In the genomic region with DNA sequence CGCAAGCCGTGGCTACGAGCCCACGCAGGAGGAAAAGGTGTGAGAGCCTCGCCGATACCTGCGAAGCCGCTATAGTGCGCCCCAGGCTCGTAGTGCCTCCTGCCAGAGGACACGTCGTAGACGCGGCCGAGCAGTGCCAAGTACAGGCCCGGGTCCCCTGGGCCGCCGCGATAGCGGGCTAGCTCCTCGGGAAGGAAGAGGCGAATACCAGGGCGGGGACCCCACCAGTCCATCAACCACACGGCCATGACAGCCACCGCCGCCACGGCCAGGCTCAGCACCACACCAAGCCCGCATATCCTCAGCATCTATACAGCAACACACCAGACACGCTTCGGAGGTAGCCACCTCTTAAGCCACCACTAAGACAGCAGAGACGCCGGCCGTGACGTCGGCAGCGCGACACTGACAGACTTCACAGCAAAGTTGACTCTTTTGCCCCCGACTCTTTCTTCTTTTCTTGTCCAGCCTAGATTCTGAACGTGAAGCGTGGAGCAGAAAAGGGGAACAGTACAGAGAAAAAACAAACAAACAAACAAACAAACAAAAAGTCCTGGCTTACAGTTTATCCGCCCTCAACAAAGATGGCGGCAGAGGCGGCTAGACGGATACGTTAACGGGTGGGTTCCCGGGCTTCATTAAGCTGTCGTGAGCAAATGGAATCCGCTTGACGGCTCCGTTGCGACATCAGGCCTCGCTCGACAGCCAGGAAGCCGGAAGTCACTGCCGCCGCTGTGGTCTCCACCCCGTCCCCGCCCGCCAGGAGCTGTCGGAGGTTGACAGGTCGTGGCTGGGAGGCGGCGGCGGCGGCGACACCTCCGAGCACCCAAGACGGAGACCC, we compare ENCODE assay signal across 8 mouse cellular contexts. TPM values are rescaled to one million over a fixed set of nuclear protein-coding genes. Genes with fewer than 3 reads are reported as not detected.
A peak's percentile ranks its signal among the peaks of the same experiment; 100 is the strongest.
DNase-seq lines count a peak whose midpoint lies in the region; ATAC-seq and TF ChIP-seq lines count a peak whose summit lies in the region.

Gene Cyb5d2, minus strand, starts transcription at position 688 of the 841 bp plus-strand sequence.
Gene Zzef1, plus strand, starts transcription at position 772 of the 841 bp plus-strand sequence.

- H3K27ac ChIP-seq in bone marrow, adult 2 months (ENCODE audit: control insufficient read depth, insufficient read depth, low read depth, low read length, poor library complexity): peak within 1 kb of the TSS; percentile 91
- H3K27ac ChIP-seq in embryonic facial prominence, embryonic 15.5 days (replicated peaks): peak within 1 kb of the TSS; percentile 89
- H3K27ac ChIP-seq in limb, embryonic 14.5 days (replicated peaks; ENCODE audit: low read depth, low read length): peak within 1 kb of the TSS; percentile 76
- H3K27ac ChIP-seq in midbrain, postnatal 0 days (ENCODE audit: low read depth, low read length): peak within 1 kb of the TSS; percentile 94

- peak within 1 kb of the TSS; percentile 94 for H3K4me3 ChIP-seq in bone marrow, adult 2 months (replicated peaks; ENCODE audit: control insufficient read depth, low read depth, low read length)
- peak within 1 kb of the TSS; percentile 99 for H3K4me3 ChIP-seq in embryonic facial prominence, embryonic 15.5 days (replicated peaks)
- peak within 1 kb of the TSS; percentile 94 for H3K4me3 ChIP-seq in limb, embryonic 14.5 days (replicated peaks; ENCODE audit: low read length)
- H3K4me3 ChIP-seq in midbrain, postnatal 0 days (ENCODE audit: low read depth, low read length): peak within 1 kb of the TSS; percentile 99

- DNase-seq in 416B (ENCODE audit: low read depth): peak; percentile 98
- DNase-seq in heart, adult 8-10 months (ENCODE audit: low spot score): peak; percentile 96
- peak; percentile 98 for DNase-seq in kidney, adult 9 months
- peak; percentile 98 for DNase-seq in limb, embryonic 14.5 days (ENCODE audit: low spot score)
- peak; percentile 99 for DNase-seq in midbrain, postnatal 0 days (ENCODE audit: low spot score)
- DNase-seq in spleen, postnatal 14 days (ENCODE audit: low spot score in 2 of 2): peak; percentile 86 to 90

- no peaks in the 10 kb centered on the region for H3K9me3 ChIP-seq in embryonic facial prominence, embryonic 15.5 days (replicated peaks)
- no peaks in the 10 kb centered on the region for H3K9me3 ChIP-seq in limb, embryonic 14.5 days (ENCODE audit: control insufficient read depth, low read length)
- H3K9me3 ChIP-seq in midbrain, postnatal 0 days (ENCODE audit: low read length): no peaks in the 10 kb centered on the region

- H3K4me1 ChIP-seq in bone marrow, adult 2 months (ENCODE audit: control insufficient read depth, insufficient read depth, low read length): no peaks in the 10 kb centered on the region; the same call in 1 of the 2 replicates
- H3K4me1 ChIP-seq in embryonic facial prominence, embryonic 15.5 days: peaks cover 8% of the 10 kb centered on the region; the same call in 1 of the 2 replicates
- no peaks in the 10 kb centered on the region; the same call in 1 of the 2 replicates for H3K4me1 ChIP-seq in limb, embryonic 14.5 days (ENCODE audit: control insufficient read depth, insufficient read depth, low read length)
- no peaks in the 10 kb centered on the region for H3K4me1 ChIP-seq in midbrain, postnatal 0 days (ENCODE audit: insufficient read depth, low read length)

- H3K36me3 ChIP-seq in embryonic facial prominence, embryonic 15.5 days: no peaks in the 10 kb centered on the region
- H3K36me3 ChIP-seq in limb, embryonic 14.5 days (ENCODE audit: control insufficient read depth, insufficient read depth, low read length): 0 out of 2 replicates have a peak, but pooled peaks cover 4% of the 10 kb centered on the region
- peaks cover 3% of the 10 kb centered on the region; the same call in 1 of the 2 replicates for H3K36me3 ChIP-seq in midbrain, postnatal 0 days (ENCODE audit: insufficient read depth, low read length)

- ATAC-seq in embryonic facial prominence, embryonic 15.5 days (ENCODE audit: insufficient number of reproducible peaks, low FRiP score, low TSS enrichment, low read depth): peak; percentile 95
- peak; percentile 94 for ATAC-seq in limb, embryonic 14.5 days (ENCODE audit: low FRiP score, low read depth)
- ATAC-seq in midbrain, postnatal 0 days (ENCODE audit: low FRiP score): peak; percentile 94

- H3K27me3 ChIP-seq in embryonic facial prominence, embryonic 15.5 days: no peaks in the 10 kb centered on the region
- H3K27me3 ChIP-seq in limb, embryonic 14.5 days (ENCODE audit: control insufficient read depth, insufficient read depth, low read length): no peaks in the 10 kb centered on the region
- H3K27me3 ChIP-seq in midbrain, postnatal 0 days (ENCODE audit: insufficient read depth, low read length): no peaks in the 10 kb centered on the region

- H3K4me2 ChIP-seq in embryonic facial prominence, embryonic 15.5 days (replicated peaks): peak within 1 kb of the TSS; percentile 82
- peak within 1 kb of the TSS; percentile 91 for H3K4me2 ChIP-seq in limb, embryonic 14.5 days (replicated peaks; ENCODE audit: low read depth, low read length, severe bottlenecking)
- H3K4me2 ChIP-seq in midbrain, postnatal 0 days (ENCODE audit: low read depth, low read length, poor library complexity, severe bottlenecking): peak within 1 kb of the TSS; percentile 79

- TF ChIP-seq CTCF in bone marrow, adult 2 months (IDR thresholded peaks at IDR 0.05; ENCODE audit: control insufficient read depth, insufficient read depth, low read length): no peak
- TF ChIP-seq CTCF in midbrain, postnatal 0 days (IDR thresholded peaks at IDR 0.05): no peak

- H3K9ac ChIP-seq in embryonic facial prominence, embryonic 15.5 days: peak within 1 kb of the TSS; percentile 91
- H3K9ac ChIP-seq in limb, embryonic 14.5 days (ENCODE audit: low read depth, low read length, severe bottlenecking): peak within 1 kb of the TSS; percentile 86
- peak within 1 kb of the TSS; percentile 95 for H3K9ac ChIP-seq in midbrain, postnatal 0 days (replicated peaks; ENCODE audit: low read length, poor library complexity, severe bottlenecking)

- peak; percentile 79; the same call in 1 of the 2 replicates for TF ChIP-seq POLR2A in bone marrow, adult 2 months (IDR thresholded peaks at IDR 0.05; ENCODE audit: borderline replicate concordance, control insufficient read depth, low read depth, low read length)
- peak; percentile 45; the same call in 1 of the 2 replicates for TF ChIP-seq POLR2A in limb, embryonic 14.5 days (IDR thresholded peaks at IDR 0.05; ENCODE audit: borderline replicate concordance, extremely low read depth, insufficient read depth, insufficient read length)

- WGBS in bone marrow, adult 2 months: under 1% methylated on average over 69 of the region's 69 CpGs
- WGBS in embryonic facial prominence, embryonic 15.5 days: under 1% methylated on average over 69 of the region's 69 CpGs
- under 1% methylated on average over 64 of the region's 69 CpGs for WGBS in limb, embryonic 14.5 days
- WGBS in midbrain, postnatal 0 days: under 1% methylated on average over 67 of the region's 69 CpGs

RNA-seq across cellular contexts. Expression of gene Cyb5d2, which starts in this region (rescaled TPM):
- polyA plus RNA-seq in bone marrow, adult 2 months (2011; ENCODE audit: insufficient read depth, insufficient read length, low replicate concordance, missing spikeins): 1.8 and 4.4 TPM in 2 replicates
- 9.4 and 9.6 TPM in 2 replicates for polyA plus RNA-seq in embryonic facial prominence, embryonic 15.5 days (2015; fragmentation: Nextera tagmentation; extraction: Ambion mirVana)
- 10 to 100 TPM; 23.7 to 26.3 (median 25.4) TPM for total RNA-seq in heart, adult 8-10 months (2022)
- polyA plus RNA-seq in limb, embryonic 14.5 days (2012; rRNA removed): 4.5 and 5.2 TPM in 2 replicates
- polyA plus RNA-seq in limb, embryonic 14.5 days (2014; fragmentation: Nextera tagmentation; extraction: Ambion mirVana): 3.0 and 5.0 TPM in 2 replicates
- 9.6 and 9.9 TPM in 2 replicates for total RNA-seq in midbrain, postnatal 0 days (2014; rRNA removed)
- 6.8 and 8.1 TPM in 2 replicates for polyA plus RNA-seq in midbrain, postnatal 0 days (2015; fragmentation: Nextera tagmentation; extraction: Ambion mirVana)

RNA-seq across cellular contexts. Expression of gene Zzef1, which starts in this region (rescaled TPM):
- polyA plus RNA-seq in bone marrow, adult 2 months (2011; ENCODE audit: insufficient read depth, insufficient read length, low replicate concordance, missing spikeins): 10.9 and 17.9 TPM in 2 replicates
- 9.7 and 11.7 TPM in 2 replicates for polyA plus RNA-seq in embryonic facial prominence, embryonic 15.5 days (2015; fragmentation: Nextera tagmentation; extraction: Ambion mirVana)
- 10 to 100 TPM; 17.5 to 19.3 (median 18.8) TPM for total RNA-seq in heart, adult 8-10 months (2022)
- polyA plus RNA-seq in limb, embryonic 14.5 days (2012; rRNA removed): 22.5 and 25.5 TPM in 2 replicates
- polyA plus RNA-seq in limb, embryonic 14.5 days (2014; fragmentation: Nextera tagmentation; extraction: Ambion mirVana): 12.8 and 13.5 TPM in 2 replicates
- 39.7 and 41.8 TPM in 2 replicates for total RNA-seq in midbrain, postnatal 0 days (2014; rRNA removed)
- 9.1 and 10.0 TPM in 2 replicates for polyA plus RNA-seq in midbrain, postnatal 0 days (2015; fragmentation: Nextera tagmentation; extraction: Ambion mirVana)

Comparison
In these comparisons a context has a peak if more than half of its experiments do, and no peak if none do; other contexts are left out.
1. Peak in every context shown above with its lines: DNase-seq, ATAC-seq, H3K4me3 ChIP-seq and H3K27ac ChIP-seq.